Mouse (Mus musculus): ENCODE measurements around the gene Prr14l.
"Not testable (repeated sequence)": the region's sequence is repeated elsewhere in the genome, so short reads cannot be mapped to it uniquely, and the experiment has no call there.

Gene Prr14l

GRCm38 (mm10) chr5:32786454-32786853, 67.6 kb downstream of the Prr14l start:
- not testable (repeated sequence) for DNase-seq (ENCODE audit: extremely low read depth, low read depth)

- peak; percentile 78 for DNase-seq (ENCODE audit: extremely low read depth, low read depth)
Observed at GRCm38 (mm10) chr5:32785313-32785915, 68.6 kb downstream of the Prr14l start, which contains the start of gene Pisd. Gene Pisd, minus strand, starts transcription at chr5:32785646.

GRCm38 (mm10) chr5:32784726-32785125, 69.3 kb downstream of the Prr14l start:
- DNase-seq (ENCODE audit: extremely low read depth, low read depth): peak; percentile 17

- DNase-seq (ENCODE audit: extremely low read depth, low read depth): no peak
Observed at GRCm38 (mm10) chr5:32781596-32781995, 72.5 kb downstream of the Prr14l start.

- DNase-seq (ENCODE audit: extremely low read depth, low read depth): peak; percentile 27
Observed at GRCm38 (mm10) chr5:32778168-32778567, 75.9 kb downstream of the Prr14l start.

- DNase-seq (ENCODE audit: extremely low read depth, low read depth): no peak
Observed at GRCm38 (mm10) chr5:32772361-32772760, 81.7 kb downstream of the Prr14l start.

GRCm38 (mm10) chr5:32767636-32768373, 86.3 kb downstream of the Prr14l start:
- DNase-seq (ENCODE audit: extremely low read depth, low read depth): no peak

- DNase-seq (ENCODE audit: extremely low read depth, low read depth): no peak
Observed at GRCm38 (mm10) chr5:32767004-32767403, 87.1 kb downstream of the Prr14l start.

- DNase-seq (ENCODE audit: extremely low read depth, low read depth): peak; percentile 71
Observed at GRCm38 (mm10) chr5:32761566-32762140, 92.4 kb downstream of the Prr14l start.

- no peak for DNase-seq (ENCODE audit: extremely low read depth, low read depth)
Observed at GRCm38 (mm10) chr5:32760787-32761186, 93.3 kb downstream of the Prr14l start.

- not testable (repeated sequence) for DNase-seq (ENCODE audit: extremely low read depth, low read depth)
Observed at GRCm38 (mm10) chr5:32760352-32760751, 93.7 kb downstream of the Prr14l start.

- DNase-seq (ENCODE audit: extremely low read depth, low read depth): no peak
Observed at GRCm38 (mm10) chr5:32759662-32760061, 94.4 kb downstream of the Prr14l start.

GRCm38 (mm10) chr5:32756141-32756540, 97.9 kb downstream of the Prr14l start:
- DNase-seq (ENCODE audit: extremely low read depth, low read depth): no peak

GRCm38 (mm10) chr5:32751736-32752135, 102.3 kb downstream of the Prr14l start:
- DNase-seq (ENCODE audit: extremely low read depth, low read depth): no peak

GRCm38 (mm10) chr5:32748936-32749335, 105.1 kb downstream of the Prr14l start:
- no peak for DNase-seq (ENCODE audit: extremely low read depth, low read depth)

GRCm38 (mm10) chr5:32747650-32748375, 106.2 kb downstream of the Prr14l start:
- peak; percentile 41 for DNase-seq (ENCODE audit: extremely low read depth, low read depth)

- DNase-seq (ENCODE audit: extremely low read depth, low read depth): peak; percentile 70
Observed at GRCm38 (mm10) chr5:32745705-32746655, 108.1 kb downstream of the Prr14l start.

GRCm38 (mm10) chr5:32742149-32742548, 111.9 kb downstream of the Prr14l start:
- no peak for DNase-seq (ENCODE audit: extremely low read depth, low read depth)

GRCm38 (mm10) chr5:32741377-32741776, 112.7 kb downstream of the Prr14l start:
- DNase-seq (ENCODE audit: extremely low read depth, low read depth): not testable (repeated sequence)

- not testable (repeated sequence) for DNase-seq (ENCODE audit: extremely low read depth, low read depth)
Observed at GRCm38 (mm10) chr5:32740850-32741249, 113.2 kb downstream of the Prr14l start.

GRCm38 (mm10) chr5:32740138-32740537, 113.9 kb downstream of the Prr14l start:
- DNase-seq (ENCODE audit: extremely low read depth, low read depth): no peak

Data from MEL-GATA-1-ER (cell line).